Mouse (Mus musculus) G1E (cell line): ENCODE results near the gene Cyth4. TPM values are rescaled to one million over a fixed set of nuclear protein-coding genes. Genes with fewer than 3 reads are reported as not detected.

Experiments
- ATAC-seq: 2 replicates; pipeline ENCODE4 v1.8.0; 2016; ENCODE audit warnings: mild to moderate bottlenecking; ENCODE audit not compliant: insufficient number of reproducible peaks, poor library complexity, low FRiP score, severe bottlenecking; ENCODE audit errors: extremely low read depth
- DNase-seq: peaks from one replicate; pipeline ENCODE4 v3.0.0; 2012; ENCODE audit warnings: low spot score
- H3K27me3 ChIP-seq: 2 replicates; pipeline ENCODE4 v1.6.1; 2012; ENCODE audit warnings: mild to moderate bottlenecking, low read length, inconsistent platforms; ENCODE audit not compliant: insufficient read depth
- H3K36me3 ChIP-seq: replicated peaks from 2 replicates; pipeline ENCODE3; 2012; ENCODE audit warnings: mild to moderate bottlenecking, inconsistent platforms
- H3K4me1 ChIP-seq: 2 replicates; pipeline ENCODE4 v1.6.1; 2012; ENCODE audit warnings: low read depth, low read length, inconsistent platforms, mixed read lengths; ENCODE audit not compliant: insufficient read depth
- H3K4me3 ChIP-seq: 2 replicates; pipeline ENCODE4 v1.5.1; 2012; ENCODE audit warnings: low read depth, mild to moderate bottlenecking, inconsistent platforms, low read length, moderate library complexity, mixed read lengths
- H3K9me3 ChIP-seq: replicated peaks from 2 replicates; pipeline ENCODE4 v1.6.1; 2012; ENCODE audit warnings: inconsistent platforms
- CTCF ChIP-seq: IDR thresholded peaks from 2 replicates; pipeline ENCODE4 v1.5.1; 2012; ENCODE audit warnings: low read depth, low read length, inconsistent platforms, mixed read lengths
- GATA1 ChIP-seq: IDR thresholded peaks from 2 replicates; pipeline ENCODE4 v1.6.1; 2012; ENCODE audit warnings: borderline replicate concordance, low read length, inconsistent platforms, mixed read lengths
- GATA2 ChIP-seq: IDR thresholded peaks from 2 replicates; pipeline ENCODE4 v1.6.1; 2012; ENCODE audit warnings: low read depth, low read length, inconsistent platforms, borderline replicate concordance
- POLR2AphosphoS5 ChIP-seq: IDR thresholded peaks from 2 replicates; pipeline ENCODE4 v1.6.1; 2012; ENCODE audit warnings: low read depth, low read length, inconsistent platforms; ENCODE audit not compliant: insufficient replicate concordance
- TAL1 ChIP-seq: conservative IDR thresholded peaks from 2 replicates; pipeline ENCODE4 v1.6.1; 2012; ENCODE audit warnings: low read depth, low read length, inconsistent platforms, mixed read lengths
- polyA plus RNA-seq: library from polyadenylated mRNA; stranded (reverse); fragments of >175 nt; gene quantifications from 2 replicates; pipeline ENCODE4 v1.2.3, GENCODE M21; 2012
- total RNA-seq, 2 experiments: library from RNA; stranded (forward) in 1 of 2; stranded (reverse) in 1 of 2; fragments of 200-1000 nt in 1 of 2; fragments of >200 nt in 1 of 2; fragmentation: Nextera tagmentation in 1 of 2; gene quantifications; 2 replicates each; pipeline ENCODE4 v1.2.3; 2014 to 2017

Gene Cyth4
- not detected in 2 replicates for total RNA-seq (2014; fragmentation: Nextera tagmentation)
- total RNA-seq (2017) = 1.4 and 1.5 TPM in 2 replicates
- polyA plus RNA-seq = 0.04 and 0.26 TPM in 2 replicates

DNA sequence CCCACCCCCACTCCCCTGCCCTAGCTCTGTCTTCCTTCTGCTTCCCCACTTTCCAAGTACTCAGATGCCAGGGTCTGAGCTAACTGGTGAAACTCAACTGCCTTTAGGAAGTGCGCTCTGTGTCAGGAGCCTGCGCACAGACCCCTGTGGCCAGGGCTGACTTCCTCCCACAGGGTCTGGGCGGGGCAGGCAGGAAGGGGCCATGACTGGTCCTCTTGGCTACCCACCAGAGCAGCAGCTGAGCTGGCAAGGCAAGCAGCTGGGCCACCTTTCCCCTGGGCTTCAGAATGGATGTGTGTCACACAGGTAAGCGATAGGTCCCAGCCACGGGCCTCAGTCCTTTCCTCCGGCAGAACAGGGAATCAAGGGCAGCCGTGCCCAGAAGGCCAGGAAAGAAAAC is at the start of gene Cyth4:
TSS of gene Cyth4 (plus strand) at position 134 of the 400 bp plus-strand sequence.
- DNase-seq = no peak
- no peak for ATAC-seq
- TF ChIP-seq GATA2 (no peak), CTCF (no peak), GATA1 (no peak), TAL1 (no peak)
- Histone ChIP-seq H3K4me1 (0 out of 2 replicates have a peak, but pooled peaks cover 3% of the 10 kb centered on the region), H3K9me3 (no peaks in the 10 kb centered on the region), H3K27me3 (peaks cover 24% of the 10 kb centered on the region; the same call in 1 of the 2 replicates), H3K4me3 (no peak within 1 kb of the TSS), H3K36me3 (no peaks in the 10 kb centered on the region)

DNA sequence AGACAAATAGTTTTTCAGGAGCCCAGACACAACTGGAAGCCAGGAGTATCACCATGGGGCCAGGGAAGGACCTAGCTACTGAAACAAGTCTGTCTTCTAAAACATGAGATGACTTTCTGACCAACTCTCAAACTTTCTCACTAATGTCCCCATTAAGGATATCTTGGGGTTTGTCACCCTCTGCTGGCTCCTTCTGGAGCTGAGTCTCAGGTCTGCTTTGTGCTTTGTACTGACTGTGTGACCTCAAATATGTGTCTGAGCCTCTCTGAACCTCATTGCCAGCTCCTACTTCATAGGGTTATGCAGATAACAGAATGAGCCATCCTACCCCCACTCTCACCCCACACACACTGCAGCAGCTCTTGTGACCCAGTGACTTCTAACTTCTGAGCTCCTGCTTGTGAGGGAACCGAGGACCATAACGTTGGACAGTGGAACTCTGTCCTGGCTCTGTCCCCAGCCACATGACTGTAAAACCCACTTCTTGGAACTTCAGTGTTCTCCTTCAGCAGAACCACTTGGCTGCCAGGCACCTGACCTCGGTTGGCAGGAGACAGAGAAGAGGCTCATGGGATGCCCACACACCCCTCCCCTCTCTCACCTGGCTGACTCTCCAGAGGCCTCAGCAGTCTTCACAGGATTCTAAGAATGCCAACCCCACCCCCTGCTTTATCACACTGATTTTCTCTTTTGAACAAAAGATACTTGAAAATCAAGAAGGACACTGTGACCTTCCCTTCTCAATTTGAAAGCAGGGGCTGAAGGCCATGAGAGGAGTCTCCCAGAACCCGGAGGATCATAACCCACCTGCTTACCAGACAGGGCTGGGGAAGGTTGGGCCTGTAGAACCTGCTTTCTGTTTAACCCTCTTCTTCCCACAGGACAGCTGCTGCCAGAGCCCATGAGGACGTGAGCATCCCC is 49.2 kb upstream of the Cyth4 start:
- H3K4me3 ChIP-seq = no peak overlapping the region; the same call in 1 of the 2 replicates
- 0 out of 2 replicates have a peak, but pooled peaks cover 3% of the 10 kb centered on the region for H3K9me3 ChIP-seq
- no peak for TF ChIP-seq GATA2
- H3K36me3 ChIP-seq = no peaks in the 10 kb centered on the region
- peaks cover 52% of the 10 kb centered on the region for H3K27me3 ChIP-seq
- peaks cover 16% of the 10 kb centered on the region for H3K4me1 ChIP-seq
- ATAC-seq (no peak), DNase-seq (no peak)

DNA sequence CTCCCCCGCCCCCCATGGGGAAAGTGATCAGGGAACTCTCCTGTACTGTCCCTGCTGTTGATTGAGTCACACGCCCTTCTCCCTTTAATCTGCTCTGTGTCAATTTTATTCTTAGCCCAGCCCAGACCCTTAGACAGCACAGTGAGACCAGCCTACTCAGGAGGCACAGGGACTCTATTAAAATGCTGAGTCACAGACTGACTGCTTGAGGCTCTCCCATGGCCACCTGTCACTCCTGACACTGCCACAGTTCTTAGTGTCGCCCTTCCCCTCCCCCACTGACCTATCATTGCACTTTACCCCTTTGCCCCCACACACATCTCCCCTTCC is 48.5 kb upstream of the Cyth4 start:
- DNase-seq = peak; percentile 58

DNA sequence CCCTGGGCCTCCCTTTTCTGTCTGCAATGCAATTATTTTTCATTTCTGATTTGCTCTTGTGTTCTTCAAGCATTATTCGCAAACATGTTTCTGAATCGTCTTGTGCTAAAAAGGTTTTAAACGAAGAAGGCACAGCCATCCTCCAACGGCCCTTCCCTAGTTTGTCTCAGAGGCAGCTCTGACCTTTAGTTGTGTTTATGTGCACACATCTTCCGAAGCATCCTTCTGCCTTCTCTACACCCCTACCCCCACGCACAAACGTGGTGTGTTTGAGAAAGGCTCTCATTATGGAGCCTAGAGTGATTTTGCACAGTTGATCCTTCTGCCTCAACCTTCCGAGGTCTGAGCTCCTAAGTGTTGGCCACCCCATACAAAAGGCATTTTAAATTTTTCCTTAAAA is 48.1 kb upstream of the Cyth4 start:
- TF ChIP-seq GATA1 = no peak
- no peak for TF ChIP-seq GATA2
- TF ChIP-seq CTCF = no peak
- TF ChIP-seq POLR2AphosphoS5 = no peak
- TF ChIP-seq TAL1 = no peak
- ATAC-seq (no peak), DNase-seq (no peak)
- Histone ChIP-seq H3K27me3 (peaks cover 49% of the 10 kb centered on the region), H3K36me3 (no peaks in the 10 kb centered on the region), H3K4me1 (peaks cover 16% of the 10 kb centered on the region), H3K9me3 (0 out of 2 replicates have a peak, but pooled peaks cover 3% of the 10 kb centered on the region), H3K4me3 (no peak overlapping the region)

More for the DNA sequence above, 48.5 kb upstream of the Cyth4 start:
- peaks cover 16% of the 10 kb centered on the region for H3K4me1 ChIP-seq
- peaks cover 51% of the 10 kb centered on the region for H3K27me3 ChIP-seq
- no peak for TF ChIP-seq GATA2
- TF ChIP-seq CTCF = no peak
- TF ChIP-seq POLR2AphosphoS5 = no peak
- TF ChIP-seq GATA1 = no peak
- TF ChIP-seq TAL1 = no peak
- H3K9me3 ChIP-seq = 0 out of 2 replicates have a peak, but pooled peaks cover 3% of the 10 kb centered on the region
- peak; percentile 34; the same call in 1 of the 2 replicates for ATAC-seq
- H3K4me3 ChIP-seq = no peak overlapping the region; the same call in 1 of the 2 replicates
- no peaks in the 10 kb centered on the region for H3K36me3 ChIP-seq

DNA sequence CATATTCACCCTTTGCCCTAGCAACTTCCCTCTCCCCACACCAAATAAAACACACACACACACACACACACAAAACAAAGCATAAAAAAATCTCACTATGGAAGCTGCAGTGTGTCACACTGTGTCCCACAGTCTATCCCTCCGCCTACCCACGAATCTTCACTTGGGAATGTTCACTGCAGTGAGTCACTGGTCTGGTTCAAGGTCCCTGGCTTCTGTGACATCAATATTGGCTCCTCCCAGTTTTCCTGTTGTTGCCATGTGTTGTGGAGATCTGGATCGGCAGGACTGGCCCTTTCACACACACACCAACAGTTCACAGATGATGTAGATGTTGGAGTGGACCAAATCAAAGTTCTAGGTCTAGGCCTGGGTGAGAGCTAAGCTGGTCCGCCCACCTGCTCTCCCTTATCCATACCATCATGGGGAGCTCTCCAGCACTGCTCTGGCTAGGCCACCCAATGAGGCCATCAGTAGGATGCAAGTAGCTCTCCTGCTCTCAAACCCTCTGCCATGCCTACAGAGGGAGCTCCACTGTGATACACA is 47.6 kb upstream of the Cyth4 start:
- H3K27me3 ChIP-seq = peaks cover 45% of the 10 kb centered on the region
- H3K9me3 ChIP-seq = 0 out of 2 replicates have a peak, but pooled peaks cover 3% of the 10 kb centered on the region
- ATAC-seq = no peak
- no peak overlapping the region for H3K4me3 ChIP-seq
- DNase-seq = no peak
- H3K36me3 ChIP-seq = no peaks in the 10 kb centered on the region
- TF ChIP-seq GATA2 = no peak
- peaks cover 16% of the 10 kb centered on the region for H3K4me1 ChIP-seq

DNA sequence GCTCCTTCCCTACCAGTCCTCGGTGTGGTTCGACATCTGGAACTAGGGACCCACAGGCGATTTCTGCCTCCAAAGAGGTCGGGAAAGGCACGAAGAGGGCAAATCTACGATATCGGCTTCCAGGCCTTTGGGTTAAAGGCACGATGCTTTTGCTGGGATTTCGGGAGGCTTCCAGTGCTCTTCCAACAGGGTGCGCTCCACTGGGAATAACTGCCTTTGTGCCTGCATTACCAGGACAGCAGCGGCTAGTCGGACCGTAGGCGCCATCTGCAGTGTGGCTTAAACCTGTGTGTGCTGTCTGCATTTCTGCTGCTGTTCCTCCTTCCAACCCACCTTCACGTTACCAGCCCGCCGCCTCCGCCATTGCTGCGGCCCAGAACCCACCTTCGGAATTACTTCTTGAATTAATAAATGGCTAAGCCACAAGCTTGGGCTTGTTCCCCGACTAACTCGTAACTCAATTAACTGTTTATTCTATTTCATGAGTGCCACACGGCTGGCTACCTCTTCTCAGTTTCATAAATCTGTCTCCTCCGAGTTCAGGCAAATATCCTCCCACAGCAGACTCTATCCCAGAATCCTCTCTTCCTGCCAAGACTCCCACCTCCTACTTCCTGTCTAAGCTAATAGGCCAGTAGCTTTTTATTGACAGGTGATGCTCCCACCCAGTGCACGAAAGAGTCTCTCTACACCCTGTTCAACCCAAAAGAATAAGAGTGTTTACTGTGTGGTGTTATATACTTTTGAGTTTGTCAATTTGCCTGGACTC is 42.1 kb upstream of the Cyth4 start:
- H3K9me3 ChIP-seq = 0 out of 2 replicates have a peak, but pooled peaks cover 3% of the 10 kb centered on the region
- no peak overlapping the region for H3K4me3 ChIP-seq
- peaks cover 57% of the 10 kb centered on the region for H3K27me3 ChIP-seq
- ATAC-seq = no peak
- peaks cover 2% of the 10 kb centered on the region for H3K36me3 ChIP-seq
- no peak for DNase-seq
- TF ChIP-seq CTCF = no peak
- TF ChIP-seq GATA1 = no peak
- TF ChIP-seq GATA2 = no peak
- no peak for TF ChIP-seq TAL1
- TF ChIP-seq POLR2AphosphoS5 = no peak
- H3K4me1 ChIP-seq = peaks cover 29% of the 10 kb centered on the region
